Mouse (Mus musculus) megakaryocyte, embryonic 14.5 days (primary cell): ENCODE data around the gene Tulp2.

Experiments
- FLI1 ChIP-seq: IDR thresholded peaks from 2 replicates; pipeline ENCODE4 v1.6.1; 2012; ENCODE audit warnings: low read length, inconsistent platforms, mixed read lengths
- GATA1 ChIP-seq: IDR thresholded peaks from 3 replicates; pipeline ENCODE4 v1.6.1; 2012; ENCODE audit warnings: mixed read lengths, low read length, inconsistent platforms, borderline replicate concordance

- TF ChIP-seq GATA1 (no peak), FLI1 (no peak)
Measured at GRCm38 (mm10) chr7:45522957-45523676, 41.4 kb downstream of the Tulp2 start.
